Mouse (Mus musculus) CH12.LX (cell line): ENCODE results near the gene Fn3k. TPM values are rescaled to one million over a fixed set of nuclear protein-coding genes. Genes with fewer than 3 reads are reported as not detected.

Source experiments
- DNase-seq: peaks from one replicate; pipeline ENCODE4 v3.0.0-alpha.2; 2013; ENCODE audit errors: extremely low read depth
- H3K27ac ChIP-seq: 2 replicates; pipeline ENCODE4 v1.5.1; 2012; ENCODE audit warnings: low read depth, mild to moderate bottlenecking, control low read depth, moderate library complexity; ENCODE audit not compliant: insufficient read depth
- H3K27me3 ChIP-seq: replicated peaks from 2 replicates; pipeline ENCODE3; 2012; ENCODE audit warnings: inconsistent platforms
- H3K36me3 ChIP-seq, 2 experiments: replicated peaks in 1 of 2; 2 replicates each; pipeline versions ENCODE3 to v1.6.1; 2012; ENCODE audit warnings: inconsistent platforms in 1 of 2, low read length in 1 of 2, mild to moderate bottlenecking in 1 of 2, mixed read lengths in 1 of 2, moderate library complexity in 1 of 2; ENCODE audit not compliant: control insufficient read depth in 1 of 2, insufficient read depth in 1 of 2
- H3K4me1 ChIP-seq, 2 experiments: 2 replicates each; pipeline ENCODE4 v1.6.1; 2012; ENCODE audit warnings: inconsistent platforms in 1 of 2, moderate library complexity in 1 of 2; ENCODE audit not compliant: insufficient read depth in 2 of 2, control insufficient read depth in 1 of 2
- H3K4me2 ChIP-seq: 2 replicates; pipeline ENCODE4 v1.6.1; 2012; ENCODE audit warnings: low read depth, mild to moderate bottlenecking, control low read depth; ENCODE audit not compliant: poor library complexity, insufficient read depth, severe bottlenecking
- H3K4me3 ChIP-seq, 3 experiments: fragments of 150-350 bp in 1 of 3; sonication (generic) in 1 of 3; replicated peaks in 1 of 3; 2 replicates each; pipeline versions ENCODE3 to v1.5.1; 2011 to 2012; ENCODE audit warnings: low read depth in 2 of 3, low read length in 2 of 3, mild to moderate bottlenecking in 2 of 3, moderate library complexity in 2 of 3, control low read depth in 1 of 3, improper control_type of control experiment in 1 of 3, inconsistent platforms in 1 of 3, mixed read lengths in 1 of 3; ENCODE audit not compliant: poor library complexity in 1 of 3
- H3K79me2 ChIP-seq: replicated peaks from 2 replicates; pipeline ENCODE4 v1.6.1; 2012; ENCODE audit warnings: mild to moderate bottlenecking, moderate library complexity; ENCODE audit not compliant: control insufficient read depth, poor library complexity, insufficient read depth, severe bottlenecking; ENCODE audit errors: extremely low read depth
- H3K9ac ChIP-seq: 2 replicates; pipeline ENCODE4 v1.6.1; 2012; ENCODE audit warnings: low read depth, mild to moderate bottlenecking, control low read depth, moderate library complexity; ENCODE audit not compliant: insufficient read depth
- H3K9me3 ChIP-seq: replicated peaks from 2 replicates; pipeline ENCODE3; 2012; ENCODE audit warnings: low read length, inconsistent platforms, mixed read lengths
- BHLHE40 ChIP-seq: IDR thresholded peaks from 2 replicates; pipeline ENCODE4 v1.6.1; 2011; ENCODE audit warnings: mild to moderate bottlenecking, low read depth, low read length, improper control_type of control experiment
- CHD1 ChIP-seq: IDR thresholded peaks from 2 replicates; pipeline ENCODE4 v1.6.1; 2012; ENCODE audit warnings: low read depth, low read length, improper control_type of control experiment, inconsistent platforms
- E2F4 ChIP-seq: IDR thresholded peaks from 2 replicates; pipeline ENCODE4 v1.6.1; 2011; ENCODE audit warnings: low read depth, low read length, improper control_type of control experiment; ENCODE audit not compliant: insufficient replicate concordance
- IRF4 ChIP-seq: IDR thresholded peaks from 2 replicates; pipeline ENCODE4 v1.6.1; 2014; ENCODE audit warnings: low read depth, mild to moderate bottlenecking, inconsistent platforms, low read length, improper control_type of control experiment
- JUN ChIP-seq: IDR thresholded peaks from 2 replicates; pipeline ENCODE4 v1.6.1; 2011; ENCODE audit warnings: low read depth, mild to moderate bottlenecking, low read length, improper control_type of control experiment, moderate library complexity; ENCODE audit not compliant: insufficient read depth
- JUND ChIP-seq: conservative IDR thresholded peaks from 2 replicates; pipeline ENCODE4 v1.6.1; 2011; ENCODE audit warnings: low read depth, low read length, improper control_type of control experiment
- MAX ChIP-seq: IDR thresholded peaks from 2 replicates; pipeline ENCODE4 v1.6.1; 2011; ENCODE audit warnings: low read length, improper control_type of control experiment
- MAZ ChIP-seq: IDR thresholded peaks from 2 replicates; pipeline ENCODE4 v1.6.1; 2012; ENCODE audit warnings: low read depth, mild to moderate bottlenecking, inconsistent platforms, low read length, improper control_type of control experiment, moderate library complexity
- NELFE ChIP-seq: IDR thresholded peaks from 2 replicates; pipeline ENCODE4 v1.6.1; 2011; ENCODE audit warnings: low read depth, low read length, improper control_type of control experiment
- NRF1 ChIP-seq: IDR thresholded peaks from 2 replicates; pipeline ENCODE4 v1.6.1; 2014; ENCODE audit warnings: low read depth, mild to moderate bottlenecking, inconsistent platforms, low read length, improper control_type of control experiment, moderate library complexity
- PAX5 ChIP-seq: IDR thresholded peaks from 2 replicates; pipeline ENCODE4 v1.6.1; 2012; ENCODE audit warnings: low read length, inconsistent platforms, mixed read lengths
- POLR2A ChIP-seq: IDR thresholded peaks from 2 replicates; pipeline ENCODE4 v1.6.1; 2011; ENCODE audit warnings: low read depth, mild to moderate bottlenecking, improper control_type of control experiment, low read length
- POLR2AphosphoS2 ChIP-seq: IDR thresholded peaks from 2 replicates; pipeline ENCODE4 v1.6.1; 2011; ENCODE audit warnings: low read depth, low read length, improper control_type of control experiment
- RAD21 ChIP-seq: IDR thresholded peaks from 2 replicates; pipeline ENCODE4 v1.6.1; 2011; ENCODE audit warnings: low read depth, mild to moderate bottlenecking, low read length, improper control_type of control experiment, moderate library complexity
- RCOR1 ChIP-seq: conservative IDR thresholded peaks from 2 replicates; pipeline ENCODE4 v1.6.1; 2012; ENCODE audit warnings: low read depth, mild to moderate bottlenecking, inconsistent platforms, low read length, improper control_type of control experiment
- SIN3A ChIP-seq: IDR thresholded peaks from 2 replicates; pipeline ENCODE4 v1.6.1; 2012; ENCODE audit warnings: low read length, improper control_type of control experiment, inconsistent platforms
- TBP ChIP-seq: conservative IDR thresholded peaks from 2 replicates; pipeline ENCODE4 v1.6.1; 2011; ENCODE audit warnings: low read depth, low read length, improper control_type of control experiment
- UBTF ChIP-seq: IDR thresholded peaks from 2 replicates; pipeline ENCODE4 v1.6.1; 2012; ENCODE audit warnings: low read depth, mild to moderate bottlenecking, inconsistent platforms, low read length, improper control_type of control experiment, moderate library complexity
- USF1 ChIP-seq: IDR thresholded peaks from 2 replicates; pipeline ENCODE4 v1.6.1; 2014; ENCODE audit warnings: low read depth, mild to moderate bottlenecking, inconsistent platforms, low read length, improper control_type of control experiment
- USF2 ChIP-seq: conservative IDR thresholded peaks from 2 replicates; pipeline ENCODE4 v1.6.1; 2011; ENCODE audit warnings: low read depth, low read length, improper control_type of control experiment
- ZC3H11A ChIP-seq: IDR thresholded peaks from 2 replicates; pipeline ENCODE4 v1.6.1; 2012; ENCODE audit warnings: low read depth, mild to moderate bottlenecking, inconsistent platforms, low read length, improper control_type of control experiment
- ZKSCAN1 ChIP-seq: IDR thresholded peaks from 2 replicates; pipeline ENCODE4 v1.6.1; 2012; ENCODE audit warnings: low read depth, inconsistent platforms, low read length, improper control_type of control experiment, borderline replicate concordance
- ZMIZ1 ChIP-seq: IDR thresholded peaks from 2 replicates; pipeline ENCODE4 v1.6.1; 2012; ENCODE audit warnings: low read depth, mild to moderate bottlenecking, inconsistent platforms, low read length, improper control_type of control experiment
- ZNF384 ChIP-seq: IDR thresholded peaks from 2 replicates; pipeline ENCODE4 v1.6.1; 2012; ENCODE audit warnings: low read depth, low read length, improper control_type of control experiment, inconsistent platforms
- dilution Hi-C: fragments of 300-500 bp; cut with MboI; formaldehyde crosslinking; loops from 2 replicates; pipeline ENCODE4 v1.14.3; 2020; ENCODE audit warnings: low sequenced_read_pairs; ENCODE audit not compliant: extremely low pct_unique_long_range_greater_than_20kb, extremely low pct_ligation_motif_present
- in situ Hi-C: fragments of 300-500 bp; cut with MboI; formaldehyde crosslinking; loops from 3 replicates; pipeline ENCODE4 v1.14.3; 2019; ENCODE audit warnings: low sequenced_read_pairs, low pct_ligation_motif_present, low pct_unique_long_range_greater_than_20kb, mixed read lengths
- polyA plus RNA-seq: library from polyadenylated mRNA; unstranded; fragments of >175 nt; gene quantifications from 2 replicates; pipeline ENCODE4 v1.2.1, GENCODE M21; 2012; ENCODE audit warnings: low read depth; ENCODE audit not compliant: insufficient read length
- total RNA-seq, 2 experiments: library from RNA; depleted of rRNA; stranded (reverse); fragments of 300-350 nt in 1 of 2; fragments of >200 nt in 1 of 2; gene quantifications; 2 replicates each; pipeline ENCODE4 v1.2.3; 2012 to 2014

Gene Fn3k
- total and polyA plus RNA-seq, 3 experiments, result 0.04 TPM; not detected in 2

DNA sequence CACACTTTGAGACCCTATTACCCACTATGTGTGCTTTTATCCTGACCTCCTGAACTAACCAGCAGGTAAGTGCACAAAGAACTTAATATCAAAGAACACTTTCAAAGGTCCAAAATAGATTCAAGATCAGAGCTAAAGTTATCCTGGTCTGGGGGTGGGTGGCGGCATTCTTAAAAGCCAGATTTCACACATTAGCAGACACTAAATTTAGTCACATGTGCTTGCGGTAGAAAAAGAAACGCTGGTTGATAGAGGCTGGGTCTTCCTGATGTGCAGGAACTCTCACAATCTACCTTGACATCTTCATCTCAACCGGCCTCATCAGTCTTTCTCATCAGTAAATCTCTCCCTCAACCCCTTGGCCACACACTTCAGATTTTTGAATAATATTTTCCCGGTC is 20.0 kb upstream of the Fn3k start:
- no peak overlapping the region for H3K4me3 ChIP-seq
- no peak overlapping the region for H3K4me2 ChIP-seq
- H3K79me2 ChIP-seq, result no peaks in the 10 kb centered on the region
- dilution Hi-C loops, result no loop called here
- no peaks in the 10 kb centered on the region for H3K36me3 ChIP-seq
- TF ChIP-seq POLR2A (no peak), BHLHE40 (no peak), E2F4 (no peak), USF1 (no peak), ZMIZ1 (no peak), USF2 (no peak), IRF4 (no peak), SIN3A (no peak), MAX (no peak), RCOR1 (no peak), NRF1 (no peak), TBP (no peak), RAD21 (no peak), ZNF384 (no peak), ZC3H11A (no peak), PAX5 (no peak), MAZ (no peak)
- no peaks in the 10 kb centered on the region for H3K27me3 ChIP-seq
- no peak for DNase-seq
- H3K9ac ChIP-seq, result no peak overlapping the region
- H3K4me1 ChIP-seq, result no peaks in the 10 kb centered on the region
- no peaks in the 10 kb centered on the region for H3K9me3 ChIP-seq
- H3K27ac ChIP-seq, result no peak overlapping the region
- in situ Hi-C loops, result no loop called here

DNA sequence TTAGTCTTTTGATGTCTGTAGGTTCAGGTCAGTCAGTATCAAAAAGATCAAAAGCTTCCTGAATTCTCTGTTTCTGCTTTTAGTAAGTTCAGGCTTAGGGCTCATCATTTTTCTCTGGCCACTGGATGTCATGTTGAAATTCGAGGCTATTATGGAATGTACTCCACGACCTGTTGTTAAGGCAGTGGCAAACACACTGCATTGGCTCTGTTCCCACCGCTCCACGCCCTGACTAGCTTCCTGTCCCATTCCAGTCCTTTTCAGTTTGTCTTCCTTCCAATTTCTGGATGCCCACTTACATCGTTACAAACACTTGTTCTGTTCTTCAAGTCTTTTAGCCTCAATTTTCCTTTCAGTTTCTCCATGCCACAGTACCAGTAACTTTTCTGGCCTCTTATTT is 19.4 kb upstream of the Fn3k start:
- Histone ChIP-seq H3K4me1 (peaks cover 0 to 1% of the 10 kb centered on the region in 2 experiments; a peak in 3 of 4 replicates), H3K9ac (no peak overlapping the region), H3K27ac (no peak overlapping the region), H3K27me3 (no peaks in the 10 kb centered on the region), H3K9me3 (no peaks in the 10 kb centered on the region), H3K4me3 (no peak overlapping the region), H3K4me2 (no peak overlapping the region), H3K36me3 (no peaks in the 10 kb centered on the region), H3K79me2 (no peaks in the 10 kb centered on the region)
- dilution Hi-C loops (no loop called here), in situ Hi-C loops (no loop called here)
- TF ChIP-seq IRF4 (no peak), POLR2AphosphoS2 (no peak), JUND (no peak), BHLHE40 (no peak), UBTF (no peak), ZNF384 (no peak), NELFE (no peak), JUN (no peak), CHD1 (no peak), PAX5 (no peak), ZKSCAN1 (no peak), USF2 (no peak), E2F4 (no peak)
- DNase-seq, result no peak
